Mouse (Mus musculus): ENCODE results near the gene Tpra1. TPM values are rescaled to one million over a fixed set of nuclear protein-coding genes. Genes with fewer than 3 reads are reported as not detected.

Gene Tpra1
- total RNA-seq, 2 experiments from 2014 or later = 35.0 to 37.1 TPM

DNA sequence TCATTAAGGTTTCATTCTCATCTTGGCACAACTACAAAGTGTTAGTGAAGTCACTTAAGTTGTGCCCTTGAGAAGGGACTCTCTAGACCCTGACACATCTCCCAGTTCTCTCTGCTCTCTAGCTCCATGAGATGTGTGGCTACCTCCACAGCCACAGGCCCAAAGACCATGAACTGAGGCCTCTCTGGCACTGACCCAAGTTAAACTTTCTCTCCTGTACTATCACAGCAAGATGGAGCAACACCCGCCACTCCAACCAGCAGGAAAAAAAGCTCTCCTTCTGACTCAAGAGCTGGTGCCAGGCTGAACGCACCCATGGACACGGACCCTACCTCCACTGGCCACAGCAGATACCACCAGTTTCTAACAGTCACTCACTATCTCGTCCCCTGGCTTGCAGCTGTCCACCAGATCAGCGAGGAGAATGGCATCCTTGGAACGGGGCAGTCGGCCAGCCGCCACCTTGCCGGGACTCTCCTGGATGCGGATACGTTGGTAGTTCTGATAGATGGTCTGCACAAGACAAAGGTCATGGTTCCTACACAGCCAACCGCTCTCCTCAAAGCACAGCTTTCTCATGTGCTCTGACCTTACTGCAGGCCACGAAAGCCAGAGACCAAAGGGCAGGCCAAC lies 12.5 kb upstream of the Tpra1 start:
- no peak for DNase-seq

DNA sequence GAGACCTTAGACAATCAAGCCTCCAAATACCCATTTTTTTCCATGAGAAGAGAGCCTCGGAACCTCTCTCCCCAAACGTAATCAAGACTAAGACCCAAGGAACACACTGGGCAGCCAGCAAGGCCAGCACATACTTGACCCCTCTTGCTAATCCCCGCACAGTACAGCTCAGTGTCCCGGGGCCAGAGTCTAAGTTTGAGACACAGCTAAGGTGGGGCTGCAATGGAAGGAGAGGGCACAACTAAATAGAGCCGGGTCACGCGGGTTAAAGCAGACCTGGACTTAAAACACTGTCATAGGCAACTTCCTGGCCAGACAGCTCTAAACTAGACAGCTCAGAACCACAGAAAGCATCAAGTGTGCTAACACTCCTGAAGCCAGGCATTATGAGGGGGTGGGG lies 11.2 kb upstream of the Tpra1 start:
- no peak for DNase-seq

DNA sequence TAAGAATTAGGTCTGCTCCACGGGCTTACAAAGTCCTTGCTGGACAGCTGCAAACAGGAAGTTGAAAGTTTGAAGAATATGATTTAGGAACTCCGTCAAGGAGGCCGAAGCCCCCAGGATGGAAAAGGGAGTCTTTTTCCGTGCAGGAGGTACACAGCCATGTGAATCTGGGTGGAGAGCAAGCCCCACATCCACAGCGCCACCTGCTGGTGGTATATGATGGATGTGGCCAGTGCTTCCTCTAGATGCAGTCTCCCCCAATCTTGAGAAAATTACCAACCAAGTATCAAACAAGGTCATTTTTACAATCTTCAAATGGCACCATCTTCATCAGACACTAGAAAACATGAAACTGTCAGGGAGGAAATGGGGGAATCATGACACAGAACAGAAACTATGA lies 8.5 kb upstream of the Tpra1 start:
- peak in 1 of 2 experiments; percentile 70 for DNase-seq

DNA sequence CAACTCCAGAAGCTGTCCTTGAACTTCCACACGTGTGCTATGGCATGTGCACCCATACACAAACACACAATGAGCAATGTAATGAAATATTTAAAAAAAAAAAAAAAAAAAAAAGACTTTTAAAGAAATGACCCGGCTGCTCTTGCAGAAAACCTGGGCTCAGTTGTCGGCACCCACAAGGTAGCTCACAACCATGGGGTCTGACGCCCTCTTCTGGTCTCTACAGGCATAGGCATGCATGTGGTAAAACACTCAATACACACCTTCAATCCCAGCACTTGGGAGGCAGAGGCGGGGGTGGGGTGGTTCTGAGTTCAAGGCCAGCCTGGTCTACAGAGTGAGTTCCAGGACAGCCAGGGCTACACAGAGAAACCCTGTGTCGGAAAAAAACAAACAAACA lies 6.1 kb upstream of the Tpra1 start:
- DNase-seq = no peak

DNA sequence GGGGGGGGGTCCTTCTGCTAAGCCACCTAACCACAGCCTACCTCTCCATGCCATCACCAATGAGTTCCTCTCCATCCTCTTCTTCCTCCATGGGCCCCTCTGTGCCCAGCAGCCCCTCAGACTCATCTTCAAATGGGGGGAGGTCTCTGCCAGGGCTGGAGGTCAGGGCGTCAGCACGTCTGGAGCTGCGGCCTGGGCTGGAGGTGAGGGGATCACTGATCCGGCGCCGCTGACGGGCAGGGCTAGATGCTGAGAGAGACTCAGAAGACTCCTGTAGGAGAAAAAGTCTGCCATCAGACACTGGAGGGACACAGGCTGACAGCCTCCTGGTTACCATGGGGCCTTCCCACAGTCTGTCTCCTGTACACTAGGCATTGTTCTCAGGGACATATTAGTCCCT lies 4.8 kb upstream of the Tpra1 start:
- DNase-seq = no peak

DNA sequence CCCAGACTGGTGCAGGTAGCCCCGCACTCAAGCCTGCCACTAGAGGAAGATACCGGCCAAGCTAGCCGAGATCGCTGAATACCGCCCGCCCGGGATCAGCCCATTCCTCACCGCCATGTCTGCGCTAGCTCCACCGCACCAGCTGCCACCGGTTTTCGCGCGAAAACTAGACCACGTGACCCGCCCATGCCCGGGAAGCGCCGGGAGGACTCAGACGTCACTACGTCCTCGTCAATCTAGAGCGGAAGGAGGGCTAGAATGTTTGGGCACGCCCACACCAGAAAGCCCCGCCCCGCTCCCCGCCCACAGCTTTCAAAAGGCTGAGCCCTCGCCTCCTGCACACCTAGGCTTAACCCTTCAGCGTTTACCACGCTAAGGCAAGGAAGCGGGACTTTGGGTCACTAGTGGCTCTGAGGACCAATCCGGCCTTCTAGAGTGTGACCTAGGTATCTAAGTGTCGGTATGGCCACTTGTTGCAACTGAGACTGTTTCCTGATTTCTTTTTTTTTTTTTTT lies 3.5 kb upstream of the Tpra1 start, which contains the start of gene Mcm2:
TSS of gene Mcm2 (minus strand) at position 247 of the 515 bp plus-strand sequence.
- peak; percentile 96 to 99 for DNase-seq

DNA sequence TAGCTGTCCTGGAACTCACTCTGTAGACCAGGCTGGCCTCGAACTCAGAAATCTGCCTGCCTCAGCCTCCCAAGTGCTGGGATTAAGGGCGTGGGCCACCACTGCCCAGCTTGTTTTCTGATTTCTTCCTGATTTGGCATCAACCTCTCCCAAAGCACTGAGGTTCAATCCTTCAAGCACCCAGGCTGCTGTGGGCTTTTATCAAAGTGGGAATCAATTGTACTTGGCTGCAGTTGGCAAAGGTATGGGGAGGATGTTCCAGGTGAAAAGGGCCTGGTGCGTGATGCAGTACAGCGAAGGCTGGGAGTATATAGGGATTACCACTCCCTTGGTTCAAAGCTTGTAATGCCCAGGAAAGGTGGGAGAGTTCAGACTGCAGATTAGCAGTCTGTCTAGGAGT lies 3.0 kb upstream of the Tpra1 start:
- no peak for DNase-seq

DNA sequence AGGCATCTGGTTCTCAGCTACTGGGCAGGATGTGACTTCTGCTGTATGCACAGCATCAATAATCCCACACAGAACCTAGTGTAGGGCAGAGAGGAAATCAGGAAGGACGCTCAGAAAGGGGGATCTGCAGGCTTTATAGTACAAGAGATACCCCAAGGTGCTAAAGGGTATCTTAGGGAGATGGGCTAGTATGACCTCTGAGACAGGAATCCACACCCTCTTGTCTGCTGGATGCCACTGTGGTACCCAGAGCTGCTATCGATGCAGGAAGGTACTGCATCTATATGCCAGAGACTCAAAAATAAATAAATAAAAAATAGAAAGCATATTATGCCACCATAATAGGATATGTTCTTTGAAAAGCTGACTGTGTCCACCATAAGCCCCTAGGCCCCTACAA lies 2.4 kb upstream of the Tpra1 start:
- DNase-seq = no peak

DNA sequence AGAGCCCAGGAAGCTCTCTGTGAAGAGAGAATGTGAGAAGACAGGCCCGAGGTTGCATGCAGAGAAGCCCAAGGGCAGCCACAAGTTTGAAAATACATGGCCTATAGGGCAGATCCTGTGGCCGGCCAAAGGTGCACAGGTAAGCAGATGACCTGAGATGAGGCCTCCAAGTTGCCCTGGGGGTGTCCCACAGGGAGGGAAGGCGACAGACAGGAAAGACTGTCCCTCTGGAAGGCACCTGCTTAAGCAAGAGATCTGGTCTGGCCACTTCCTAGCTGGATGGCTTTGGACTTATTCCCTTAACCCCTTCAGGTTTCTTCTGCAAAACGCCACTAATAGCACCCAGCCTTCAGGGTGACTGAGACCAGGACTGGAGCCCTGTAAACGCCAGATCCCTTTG lies 580 bp upstream of the Tpra1 start:
- no peak for DNase-seq

DNA sequence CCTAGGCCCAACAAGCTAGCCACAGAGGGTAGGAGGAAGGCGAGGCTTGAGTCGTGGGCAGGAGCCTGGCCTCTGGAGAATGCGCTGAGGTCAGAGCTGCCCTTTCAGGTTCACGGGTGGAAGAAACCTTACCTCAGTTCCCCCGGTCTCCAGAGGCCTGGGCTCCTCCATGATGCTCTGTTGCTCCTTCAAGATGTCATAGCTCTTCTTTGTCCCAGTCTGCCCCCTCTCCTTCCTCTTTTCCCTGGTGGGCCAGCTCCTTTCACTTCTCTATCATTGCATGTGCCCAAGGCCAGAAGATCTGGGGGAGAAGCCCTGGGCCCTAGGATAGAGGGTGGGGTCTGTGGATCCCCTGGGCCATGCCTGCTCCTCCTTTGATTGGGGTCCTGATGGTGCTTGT lies 1.7 kb downstream of the Tpra1 start:
- DNase-seq = no peak

DNA sequence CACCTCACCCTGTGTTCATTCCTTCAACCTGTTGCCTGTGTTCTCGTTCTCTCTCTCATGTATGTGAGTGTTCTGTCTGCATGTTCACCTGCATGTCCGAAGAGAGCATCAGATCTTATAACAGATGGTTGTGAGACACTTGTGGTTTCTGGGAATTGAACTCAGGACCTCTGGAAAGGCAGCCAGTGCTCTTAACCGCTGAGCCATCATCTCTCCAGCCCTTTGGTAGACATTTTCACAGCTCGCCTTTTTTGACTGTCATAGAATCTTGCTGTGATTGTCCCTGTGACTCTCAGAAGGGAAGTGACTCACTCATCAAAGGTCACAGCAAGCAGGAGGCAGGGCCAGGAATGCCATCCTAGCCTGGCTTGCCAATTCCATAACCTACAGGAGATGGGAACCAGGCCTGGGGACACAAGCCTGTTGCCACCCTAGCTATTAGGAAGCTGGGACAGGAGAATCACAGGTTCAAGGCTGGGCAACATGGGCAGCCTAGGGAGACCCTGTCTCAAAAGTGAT lies 2.5 kb downstream of the Tpra1 start:
- DNase-seq = peak in 1 of 2 experiments; percentile 29

DNA sequence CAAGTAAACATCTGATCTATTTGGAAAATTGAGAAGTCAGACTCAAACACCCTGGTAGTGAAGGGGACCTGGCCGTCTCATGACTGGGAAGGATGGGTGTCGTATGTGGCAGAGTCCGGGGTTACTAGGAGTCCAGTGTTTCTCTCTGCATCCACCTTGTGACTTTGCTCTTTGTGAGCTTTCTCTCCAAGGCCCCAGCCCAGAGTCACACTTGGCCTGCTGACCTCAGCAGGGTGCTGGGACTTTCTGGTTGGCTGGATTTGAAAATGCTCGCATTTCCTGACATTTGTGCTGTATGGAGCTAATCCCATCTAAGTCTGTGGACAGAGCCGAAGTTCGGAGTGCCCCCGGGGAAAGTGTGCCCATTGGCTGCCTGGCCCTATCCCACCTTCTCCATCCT lies 3.0 kb downstream of the Tpra1 start:
- no peak for DNase-seq

DNA sequence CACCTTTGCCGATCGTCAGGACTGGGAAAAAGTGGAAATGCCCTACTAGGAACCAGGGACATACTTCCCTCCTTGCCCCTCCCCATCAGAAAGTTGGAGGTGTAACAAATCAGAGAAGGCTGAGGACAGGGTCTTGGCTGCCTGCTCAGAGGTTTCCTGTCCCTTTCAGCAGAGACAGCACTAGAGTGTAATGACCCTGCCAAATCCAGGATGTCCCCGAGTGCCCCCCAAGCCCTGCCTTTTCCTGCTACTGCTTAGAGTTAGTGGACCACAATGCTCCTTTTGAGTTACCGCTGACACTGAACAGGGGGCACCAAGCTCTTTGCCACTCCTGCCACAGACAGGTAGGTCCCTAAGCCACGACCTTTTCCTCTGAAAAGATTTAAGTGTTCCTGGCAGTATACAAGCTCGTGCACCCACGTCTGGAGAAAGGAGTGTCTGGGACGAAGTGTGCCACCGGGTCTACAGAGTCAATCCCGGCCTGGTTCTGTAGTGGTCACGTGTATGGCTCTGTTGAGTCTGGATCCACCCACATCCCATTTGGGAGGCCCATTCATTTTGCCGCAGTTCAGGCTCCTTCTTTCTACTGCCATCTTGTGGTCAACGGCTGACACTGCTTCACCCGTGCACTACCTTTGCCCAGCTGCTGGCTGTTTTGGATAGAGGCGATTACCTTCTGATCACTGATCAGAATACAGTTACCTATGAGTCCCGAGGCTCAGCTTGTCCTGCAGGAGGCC lies 4.5 kb downstream of the Tpra1 start:
- DNase-seq = peak; percentile 73 to 77

DNA sequence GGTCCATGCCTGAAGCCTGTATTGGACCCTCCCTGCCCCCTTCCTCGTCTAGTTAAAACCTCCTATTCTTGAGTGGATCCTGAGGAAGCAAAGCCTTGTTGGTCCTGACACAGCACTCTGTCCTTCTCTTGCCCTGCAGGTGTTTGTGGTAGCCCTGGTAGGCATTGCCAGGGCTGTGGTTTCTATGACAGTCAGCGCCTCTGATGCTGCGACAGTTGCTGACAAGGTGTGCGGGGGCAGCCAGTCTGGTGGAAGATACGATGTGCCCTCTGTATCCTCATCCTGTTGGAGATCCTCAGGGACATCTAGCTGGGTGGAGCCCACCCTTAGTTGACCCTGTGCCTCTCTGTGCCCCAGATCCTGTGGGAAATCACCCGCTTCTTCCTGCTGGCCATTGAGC lies 7.1 kb downstream of the Tpra1 start:
- DNase-seq = no peak

DNA sequence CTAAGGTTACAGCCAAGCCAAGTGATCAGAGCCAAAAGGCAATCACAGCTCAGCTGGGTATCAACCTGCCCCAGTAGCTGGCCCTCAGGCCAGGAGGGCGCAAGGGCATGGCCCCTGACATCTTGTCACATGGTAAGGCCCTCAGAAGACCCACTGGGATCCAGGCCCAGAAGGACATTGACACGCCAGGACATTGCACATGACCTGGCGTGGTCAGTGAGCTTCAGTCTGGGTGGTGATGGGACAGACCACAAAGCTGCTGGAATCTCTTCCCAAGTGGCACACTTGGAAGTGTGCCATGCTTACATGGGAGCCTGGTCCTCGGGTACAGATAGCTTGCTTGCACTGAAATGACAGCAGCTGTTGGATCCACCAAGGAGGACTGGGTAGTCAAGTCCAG lies 11.0 kb downstream of the Tpra1 start:
- peak; percentile 65 for DNase-seq

DNA sequence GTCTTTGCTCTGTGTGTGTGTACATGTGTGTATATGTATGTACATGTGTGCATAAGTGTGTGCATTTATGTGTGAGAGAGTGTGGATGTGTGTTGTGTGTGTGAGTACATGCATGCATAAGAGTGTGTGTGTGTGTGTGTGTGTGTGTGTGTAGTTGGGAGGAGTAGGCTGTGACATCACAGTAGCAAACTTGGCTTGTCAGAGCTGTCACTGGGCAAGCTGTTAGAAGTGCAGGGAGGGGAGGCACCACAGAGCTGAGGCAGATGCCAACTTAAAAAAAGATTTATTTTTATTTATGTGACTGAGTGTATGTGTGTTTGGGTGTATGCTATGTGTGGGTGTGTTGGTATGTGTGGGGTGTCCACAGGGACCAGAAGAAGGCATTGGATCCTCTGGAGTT lies 11.4 kb downstream of the Tpra1 start:
- DNase-seq = no peak

DNA sequence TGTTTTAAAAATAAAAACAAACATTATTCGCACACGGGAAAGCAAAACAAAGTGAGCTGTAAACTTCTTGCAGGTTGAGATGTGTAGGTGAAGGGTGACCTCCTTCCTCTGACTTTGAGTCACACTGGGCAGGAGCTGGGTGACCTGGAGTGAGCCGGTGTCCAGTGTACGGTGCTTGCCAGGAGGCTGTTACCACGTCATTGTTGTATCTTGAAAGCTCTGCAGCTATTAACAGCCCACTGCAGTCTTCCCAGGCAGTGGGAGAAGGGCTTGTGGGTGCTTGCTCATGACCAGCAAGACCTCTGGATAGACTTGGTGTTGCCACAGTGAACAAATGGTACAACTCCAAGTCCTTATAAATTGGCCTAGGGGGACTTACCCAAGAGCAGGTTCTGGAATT lies 12.7 kb downstream of the Tpra1 start:
- DNase-seq = peak; percentile 56 to 75

DNA sequence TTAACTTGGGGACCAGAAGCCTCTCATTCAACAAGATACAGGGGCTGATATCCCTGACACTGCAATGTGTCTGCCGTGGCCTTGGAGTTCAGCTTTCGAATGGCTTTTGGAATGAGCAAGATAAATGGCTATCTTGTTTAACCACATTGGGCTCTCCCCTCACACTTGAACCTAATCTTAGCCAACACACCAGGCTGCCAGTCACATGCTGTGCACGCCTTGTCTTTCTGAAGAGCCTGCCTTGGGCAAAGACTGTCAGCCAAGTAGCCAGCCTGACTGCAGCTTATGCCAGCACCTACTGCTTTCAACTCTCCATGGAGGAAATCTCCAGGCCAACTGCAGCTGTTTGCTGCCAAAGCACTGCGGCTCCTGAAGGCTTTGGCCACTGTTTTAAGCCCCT lies 13.5 kb downstream of the Tpra1 start:
- peak; percentile 75 to 84 for DNase-seq

DNA sequence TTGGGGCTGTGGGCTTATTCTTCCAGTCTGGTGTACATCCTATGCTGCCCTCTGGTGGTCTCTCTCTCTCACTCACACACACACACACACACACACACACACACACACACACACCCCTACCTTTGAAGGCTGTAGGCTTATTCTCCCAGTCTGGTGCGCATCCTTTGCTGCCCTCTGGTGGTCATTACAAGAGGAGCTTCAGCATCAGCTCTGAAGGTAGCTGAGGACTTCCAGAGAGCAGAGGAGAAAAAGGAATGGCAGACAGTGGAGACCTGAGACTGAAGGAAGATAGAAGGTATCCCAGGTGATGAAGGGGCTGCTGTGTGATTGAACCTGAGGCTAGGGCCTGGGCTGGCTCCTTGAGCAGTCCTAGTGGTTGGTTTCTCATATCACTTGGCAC lies 14.1 kb downstream of the Tpra1 start:
- DNase-seq = peak; percentile 42 to 57

DNA sequence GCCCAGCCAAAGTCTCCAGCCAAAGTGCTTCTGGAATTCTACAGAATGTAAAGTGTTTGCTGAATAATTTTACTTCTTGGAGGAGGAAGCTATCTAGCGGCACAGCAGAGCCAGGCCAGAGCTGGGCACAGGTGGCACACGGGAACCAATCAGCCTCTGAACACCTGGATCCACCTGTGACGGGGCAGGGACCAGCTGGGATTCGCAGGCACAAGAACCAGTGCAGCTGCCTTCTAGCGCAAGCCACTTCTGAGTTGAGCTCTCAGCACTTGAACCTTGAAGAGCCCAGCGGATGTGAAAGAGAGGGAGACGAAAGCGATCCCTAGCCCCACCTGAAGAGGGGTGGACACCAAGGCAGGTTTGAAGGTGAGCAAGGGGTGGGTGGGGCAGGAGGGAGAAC lies 16.8 kb downstream of the Tpra1 start:
- no peak for DNase-seq

DNA sequence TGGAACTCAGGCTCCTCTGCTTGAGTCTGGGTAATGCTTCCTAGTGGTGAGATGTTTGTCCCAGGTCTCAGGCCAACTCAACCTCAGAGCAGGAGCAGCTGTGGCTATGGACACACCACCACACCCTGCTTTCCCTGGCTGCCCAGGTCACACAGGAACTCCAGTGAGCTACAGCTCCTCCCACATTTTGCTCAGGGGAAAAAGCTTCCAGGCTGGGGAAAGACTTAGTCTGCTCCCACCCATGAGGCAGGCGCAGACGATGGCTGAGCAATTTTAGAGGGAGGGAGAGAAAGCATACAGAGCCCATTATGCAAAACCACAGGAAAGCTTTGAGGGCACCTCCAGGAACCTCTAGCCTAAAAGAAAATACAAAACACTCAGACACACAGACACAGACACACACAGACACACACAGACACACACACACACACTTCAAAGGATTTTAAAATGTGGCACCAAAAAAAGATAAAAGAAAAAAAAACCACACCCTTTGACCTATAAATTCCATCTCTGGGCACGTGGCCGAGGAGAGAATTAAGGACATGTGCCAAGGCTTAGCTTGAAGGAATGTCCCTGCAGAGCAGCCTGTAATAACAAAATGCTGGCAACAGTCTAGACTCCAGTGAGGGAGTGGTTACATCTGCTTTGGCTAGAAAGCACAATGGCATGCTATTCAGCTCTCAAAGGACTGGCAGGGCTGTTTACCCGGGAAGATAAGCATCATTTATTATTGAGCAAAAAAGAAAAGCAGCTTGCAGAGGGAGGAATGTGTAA lies 22.6 kb downstream of the Tpra1 start:
- peak; percentile 84 to 85 for DNase-seq

DNA sequence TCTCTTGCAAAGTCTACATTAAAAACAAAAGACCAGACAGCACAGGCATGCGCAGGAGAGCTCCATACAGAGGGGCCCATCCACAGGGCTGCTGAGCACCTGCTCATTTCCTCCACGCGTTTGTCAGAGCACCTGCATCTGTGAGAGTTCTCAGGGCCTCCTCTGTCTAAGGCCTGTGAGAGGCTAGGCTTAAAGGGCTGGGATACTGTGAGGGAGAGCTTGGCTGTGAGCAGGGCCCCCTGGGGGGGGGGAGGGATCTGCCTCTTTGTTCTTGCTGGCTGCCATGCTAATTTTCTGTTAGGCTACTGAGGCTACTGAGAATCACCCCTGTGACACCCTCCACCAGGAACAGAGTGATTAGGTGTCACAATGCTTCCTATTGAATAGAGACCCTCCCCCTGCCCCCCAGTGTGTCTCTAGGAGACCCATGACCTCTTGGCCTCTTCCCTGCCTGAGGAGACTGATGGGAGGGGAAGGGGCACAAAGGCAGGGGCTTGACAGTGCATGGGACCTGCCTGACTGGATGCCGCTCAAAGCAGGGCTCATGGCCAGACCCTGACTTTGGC lies 23.7 kb downstream of the Tpra1 start:
- DNase-seq = no peak

Data from heart, adult 18-20 months (tissue).